Mouse (Mus musculus) kidney, adult 2 months (tissue): ENCODE results near the gene Bivm. TPM values are rescaled to one million over a fixed set of nuclear protein-coding genes. Genes with fewer than 3 reads are reported as not detected.
A peak's percentile ranks its signal among the peaks of the same experiment; 100 is the strongest.

ENCODE experiments used
- DNase-seq: peaks from one replicate; pipeline ENCODE4 v3.0.0; 2021
- H3K27ac ChIP-seq: fragments of 200-500 bp; 2 replicates; pipeline ENCODE4 v1.5.1; 2012; ENCODE audit warnings: low read depth, low read length, control low read depth, inconsistent platforms; ENCODE audit not compliant: insufficient read depth
- H3K27me3 ChIP-seq: fragments of 200-500 bp; replicated peaks from 2 replicates; pipeline ENCODE4 v1.6.1; 2012; ENCODE audit warnings: mild to moderate bottlenecking, moderate library complexity, low read length, inconsistent platforms; ENCODE audit not compliant: control insufficient read depth, insufficient read depth
- H3K36me3 ChIP-seq: fragments of 200-500 bp; 2 replicates; pipeline ENCODE4 v1.6.1; 2012; ENCODE audit warnings: mild to moderate bottlenecking, moderate library complexity, low read length, inconsistent platforms; ENCODE audit not compliant: control insufficient read depth, insufficient read depth
- H3K4me1 ChIP-seq: fragments of 200-500 bp; 2 replicates; pipeline ENCODE4 v1.6.1; 2011; ENCODE audit warnings: low read length; ENCODE audit not compliant: control insufficient read depth, insufficient read depth
- H3K4me3 ChIP-seq: fragments of 200-500 bp; 2 replicates; pipeline ENCODE4 v1.5.1; 2011; ENCODE audit warnings: mild to moderate bottlenecking, low read depth, low read length, control low read depth; ENCODE audit not compliant: insufficient read depth
- CTCF ChIP-seq: fragments of 200-500 bp; conservative IDR thresholded peaks from 2 replicates; pipeline ENCODE4 v1.5.1; 2011; ENCODE audit warnings: low read depth, mild to moderate bottlenecking, control low read depth, low read length, moderate library complexity, mixed read lengths; ENCODE audit not compliant: insufficient read depth, insufficient read length
- POLR2A ChIP-seq: fragments of 200-500 bp; IDR thresholded peaks from one replicate; pipeline ENCODE4 v1.6.1; 2011; ENCODE audit warnings: low read depth, low read length, control low read depth
- WGBS: fragments of 180-500 bp; shearing (Covaris S2); methylation state at CpG from one replicate; pipeline ENCODE4 v1.1.7; 2018; 5-methylcytosine and 5-hydroxymethylcytosine counted together
- polyA plus RNA-seq: library from polyadenylated mRNA; depleted of rRNA; stranded (reverse); fragments of >200 nt; gene quantifications from 2 replicates; pipeline ENCODE4 v1.2.3, GENCODE M21; 2012; rRNA removed

Gene Bivm
- polyA plus RNA-seq, 1 experiment: 12.2 TPM

- no peaks in the 10 kb centered on the region for H3K27me3 ChIP-seq
- no peak for DNase-seq
- TF ChIP-seq CTCF (peak; percentile 33; the same call in 1 of the 2 replicates), POLR2A (no peak)
- H3K4me1 ChIP-seq: no peaks in the 10 kb centered on the region
- no peak overlapping the region for H3K4me3 ChIP-seq
- WGBS: 85% methylated on average over 8 of the region's 8 CpGs
- H3K27ac ChIP-seq: no peak overlapping the region
- peaks cover 18% of the 10 kb centered on the region for H3K36me3 ChIP-seq
Measured at GRCm38 (mm10) chr1:44173903-44174302, 55.1 kb downstream of the Bivm start.

GRCm38 (mm10) chr1:44178086-44178485 lies 59.3 kb downstream of the Bivm start:
- Histone ChIP-seq H3K27ac (no peak overlapping the region), H3K4me3 (no peak overlapping the region), H3K27me3 (no peaks in the 10 kb centered on the region), H3K36me3 (peaks cover 18% of the 10 kb centered on the region), H3K4me1 (no peaks in the 10 kb centered on the region)
- WGBS: 95% methylated on average over 5 of the region's 5 CpGs
- no peak for TF ChIP-seq CTCF
- DNase-seq: no peak

- no peak for TF ChIP-seq CTCF
- no peak for TF ChIP-seq POLR2A
- no peak for DNase-seq
- Histone ChIP-seq H3K27ac (no peak overlapping the region), H3K4me1 (no peaks in the 10 kb centered on the region), H3K27me3 (no peaks in the 10 kb centered on the region), H3K36me3 (no peaks in the 10 kb centered on the region; the same call in 1 of the 2 replicates), H3K4me3 (no peak overlapping the region)
Measured at GRCm38 (mm10) chr1:44186396-44186795, 67.6 kb downstream of the Bivm start.

Other genes starting within 250 kb of the Bivm start
- gene Tpp2, start 185.3 kb upstream of the Bivm start, polyA plus RNA-seq: 4.3 and 6.5 TPM in 2 replicates
- 0.09 TPM in 1 of 2 replicates, not detected in the other for gene Mettl21c, start 98.9 kb upstream of the Bivm start, polyA plus RNA-seq
- gene Gm8251, start 57.0 kb upstream of the Bivm start, polyA plus RNA-seq: not detected in 2 replicates
- 3.9 and 6.0 TPM in 2 replicates for gene Tex30, start 16.5 kb upstream of the Bivm start, polyA plus RNA-seq
- 11.4 and 12.0 TPM in 2 replicates for gene Kdelc1, start 149 bp upstream of the Bivm start, polyA plus RNA-seq
- 4.3 and 4.6 TPM in 2 replicates for gene Ercc5, start 28.8 kb downstream of the Bivm start, polyA plus RNA-seq
- gene Mettl21e, start 100.0 kb downstream of the Bivm start, polyA plus RNA-seq: 0.03 TPM in 1 of 2 replicates, not detected in the other